23 mouse cellular contexts compared by ENCODE assay signal in the genomic region with DNA sequence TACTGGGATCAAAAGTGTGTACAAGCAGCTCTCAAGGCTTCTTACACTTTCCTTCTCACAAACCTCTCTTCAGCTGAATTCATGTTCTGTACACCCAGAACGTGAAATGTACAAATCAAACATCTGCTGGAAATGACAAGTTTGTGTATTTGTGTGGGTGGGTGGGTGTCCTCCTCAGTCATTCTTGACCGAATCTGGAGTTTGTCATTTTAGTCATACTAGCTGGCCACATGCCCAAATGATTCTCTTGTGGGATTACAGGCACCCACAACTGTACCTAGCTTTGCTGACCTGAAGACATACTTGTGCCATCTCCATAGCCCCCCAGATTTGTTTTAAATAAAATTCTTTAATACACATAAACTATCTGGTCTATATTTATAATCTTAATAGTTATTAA. TPM values are rescaled to one million over a fixed set of nuclear protein-coding genes. Genes with fewer than 3 reads are reported as not detected.
DNase-seq lines count a peak whose midpoint lies in the region; ATAC-seq and TF ChIP-seq lines count a peak whose summit lies in the region.
"Had no signal": no experiment of that assay in that cellular context is flagged by ENCODE, and none has a peak within 500 bp of the region (broad histone marks: within the 10 kb centered on the region; RNA-seq: fewer than 3 reads in every experiment).

No protein-coding gene starts in this region.

- H3K4me2 ChIP-seq in heart, postnatal 0 days (ENCODE audit: low read depth, low read length) = no peak overlapping the region
- H3K4me2 ChIP-seq in forebrain, embryonic 16.5 days (ENCODE audit: low read length) = no peak overlapping the region
- H3K4me2 ChIP-seq: embryonic facial prominence, embryonic 12.5 days had no signal

- 51% methylated on average over 2 of the region's 2 CpGs for WGBS in heart, postnatal 0 days
- WGBS in forebrain, embryonic 16.5 days = 79% methylated on average over 2 of the region's 2 CpGs

- H3K9ac ChIP-seq in heart, postnatal 0 days (replicated peaks; ENCODE audit: low read depth, low read length) = no peak overlapping the region
- H3K9ac ChIP-seq in forebrain, embryonic 16.5 days (replicated peaks; ENCODE audit: low read depth, low read length) = no peak overlapping the region
- H3K9ac ChIP-seq: embryonic facial prominence, embryonic 12.5 days; forebrain, postnatal 0 days had no signal

- no peak for TF ChIP-seq CTCF in heart, postnatal 0 days (IDR thresholded peaks at IDR 0.05; ENCODE audit: low read depth)

- H3K9me3 ChIP-seq in heart, postnatal 0 days (replicated peaks; ENCODE audit: control insufficient read depth, low read length) = no peaks in the 10 kb centered on the region
- H3K9me3 ChIP-seq in forebrain, embryonic 16.5 days (ENCODE audit: control insufficient read depth, low read length) = no peaks in the 10 kb centered on the region
- H3K9me3 ChIP-seq: embryonic facial prominence, embryonic 10.5 days; embryonic facial prominence, embryonic 12.5 days; G1E had no signal

- DNase-seq in adrenal gland, adult 2 months = peak; percentile 61
- DNase-seq in adrenal gland, postnatal 10 days = no peak
- no peak for DNase-seq in heart, postnatal 0 days (ENCODE audit: low spot score)
- DNase-seq in heart, adult 9 months (ENCODE audit: low spot score in 2 of 2) = no peak
- peak; percentile 32 for DNase-seq in brain, adult 2 months (ENCODE audit: low read depth, low spot score)
- DNase-seq in frontal cortex, postnatal 36 days (ENCODE audit: low spot score in 2 of 2) = no peak
- DNase-seq: adrenal gland, adult 8-10 months; B cell, adult 2 months; cerebellum, adult 11-12 months; cerebellum, adult 2 months; cerebellum, adult 9-10 months; cerebellum, postnatal 10 days; cerebellum, postnatal 25 days; forebrain, postnatal 0 days had no signal

- no peak for ATAC-seq in heart, postnatal 0 days (ENCODE audit: insufficient read depth, low read depth)
- no peak for ATAC-seq in forebrain, embryonic 16.5 days
- ATAC-seq: activated CD4-positive, CD25-positive, alpha-beta regulatory T cell, adult 4 months; CD4-positive, CD25-positive, alpha-beta regulatory T cell, adult 4 months; forebrain, embryonic 14.5 days; forebrain, postnatal 0 days; Patski had no signal

- no peaks in the 10 kb centered on the region for H3K27me3 ChIP-seq in heart, postnatal 0 days (ENCODE audit: control insufficient read depth, insufficient read depth, low read length)
- H3K27me3 ChIP-seq in forebrain, embryonic 16.5 days (replicated peaks; ENCODE audit: control insufficient read depth, insufficient read depth, low read length) = no peaks in the 10 kb centered on the region
- H3K27me3 ChIP-seq: CH12.LX; embryonic facial prominence, embryonic 12.5 days; Patski had no signal

- H3K27ac ChIP-seq in heart, postnatal 0 days (ENCODE audit: low read depth) = peak overlapping the region; percentile 53; the same call in 1 of the 2 replicates
- H3K27ac ChIP-seq in forebrain, embryonic 16.5 days (ENCODE audit: low read length) = no peak overlapping the region
- H3K27ac ChIP-seq: embryonic facial prominence, embryonic 10.5 days; embryonic facial prominence, embryonic 12.5 days had no signal

- no peak for TF ChIP-seq EP300 in heart, postnatal 0 days (IDR thresholded peaks at IDR 0.05; ENCODE audit: low read depth)

- peaks cover 30% of the 10 kb centered on the region for H3K36me3 ChIP-seq in heart, postnatal 0 days (replicated peaks; ENCODE audit: control insufficient read depth, insufficient read depth, low read length)
- peaks cover 7% of the 10 kb centered on the region; the same call in 1 of the 2 replicates for H3K36me3 ChIP-seq in forebrain, embryonic 16.5 days (ENCODE audit: control insufficient read depth, insufficient read depth)

- no peaks in the 10 kb centered on the region for H3K4me1 ChIP-seq in heart, postnatal 0 days (ENCODE audit: control insufficient read depth, insufficient read depth)
- peaks cover 5% of the 10 kb centered on the region for H3K4me1 ChIP-seq in forebrain, embryonic 16.5 days (replicated peaks; ENCODE audit: control insufficient read depth, insufficient read depth, low read length)
- H3K4me1 ChIP-seq: embryonic facial prominence, embryonic 12.5 days had no signal

- no peak overlapping the region for H3K4me3 ChIP-seq in heart, postnatal 0 days (ENCODE audit: low read depth, low read length)
- H3K4me3 ChIP-seq in forebrain, embryonic 16.5 days (replicated peaks; ENCODE audit: low read length) = no peak overlapping the region
- H3K4me3 ChIP-seq: embryonic facial prominence, embryonic 10.5 days; embryonic facial prominence, embryonic 12.5 days had no signal

RNA-seq across cellular contexts. Expression of gene Mef2d, which starts 32.7 kb away (rescaled TPM):
- total RNA-seq in adrenal gland, adult 2 months (2021) = 100 to 1,000 TPM in 1 of 2 experiments, 10 to 100 TPM in 1; 78.4 to 114 TPM
- polyA plus RNA-seq in adrenal gland, adult 2 months (2012; rRNA removed) = 173 and 185 TPM in 2 replicates
- total RNA-seq in adrenal gland, postnatal 10 days (2021) = 10 to 100 TPM; 85.7 to 86.6 TPM
- total RNA-seq in heart, postnatal 0 days (2014; rRNA removed; ENCODE audit: low replicate concordance) = 70.8 and 75.8 TPM in 2 replicates
- polyA plus RNA-seq in heart, postnatal 0 days (2015; fragmentation: Nextera tagmentation; extraction: Ambion mirVana) = 30.0 and 30.8 TPM in 2 replicates
- 25.1 and 28.3 TPM in 2 replicates for polyA plus RNA-seq in forebrain, embryonic 16.5 days (2015; fragmentation: Nextera tagmentation; extraction: Ambion mirVana)

Comparison
In these comparisons a context has a peak if more than half of its experiments do, and no peak if none do; other contexts are left out.
1. DNase-seq: peak in adrenal gland, adult 2 months (single experiment) and brain, adult 2 months (single experiment); none in adrenal gland, postnatal 10 days (single experiment), heart, postnatal 0 days (single experiment), heart, adult 9 months (0 of 2) and frontal cortex, postnatal 36 days (0 of 2).